ENCODE assay signal across 8 mouse cellular contexts in genomic region chr2:11553471-11554400, GRCm38 (mm10). TPM values are rescaled to one million over a fixed set of nuclear protein-coding genes. Genes with fewer than 3 reads are reported as not detected.
DNase-seq lines count a peak whose midpoint lies in the region; ATAC-seq and TF ChIP-seq lines count a peak whose summit lies in the region.

TSS of gene Pfkfb3 (minus strand) at chr2:11554077.

- intact Hi-C loops in heart, postnatal 14 days (cut with DNase I): no loop called here

- DNase-seq in CD4-positive, CD25-positive, alpha-beta regulatory T cell, adult 2 months (ENCODE audit: low read depth, low spot score): peak; percentile 92
- peak; percentile 55 for DNase-seq in forebrain, embryonic 14.5 days (ENCODE audit: low spot score)
- peak; percentile 84 to 85 for DNase-seq in heart, postnatal 14 days
- DNase-seq in large intestine, adult 2 months (ENCODE audit: low read depth, low spot score): no peak
- peak; percentile 68 for DNase-seq in neural tube, embryonic 11.5 days (ENCODE audit: low spot score)
- DNase-seq in stomach, postnatal 0 days (ENCODE audit: low spot score): peak; percentile 74

- peak; percentile 84 for ATAC-seq in cerebellum, adult (ENCODE audit: insufficient number of reproducible peaks, low FRiP score, low TSS enrichment)
- ATAC-seq in forebrain, embryonic 14.5 days: peak; percentile 84
- ATAC-seq in liver, embryonic 16.5 days (ENCODE audit: low read depth): peak; percentile 61
- peak; percentile 67 for ATAC-seq in neural tube, embryonic 11.5 days (ENCODE audit: insufficient read depth, low FRiP score, low TSS enrichment)
- ATAC-seq in stomach, postnatal 0 days (ENCODE audit: low FRiP score, low TSS enrichment): peak; percentile 82

- TF ChIP-seq CTCF in stomach, postnatal 0 days (IDR thresholded peaks at IDR 0.05; ENCODE audit: low read depth): no peak

- peak within 1 kb of the TSS; percentile 68 for H3K9ac ChIP-seq in forebrain, embryonic 14.5 days (ENCODE audit: low read length)
- peak within 1 kb of the TSS; percentile 54 for H3K9ac ChIP-seq in liver, embryonic 16.5 days (ENCODE audit: low read depth, low read length)
- H3K9ac ChIP-seq in neural tube, embryonic 11.5 days (ENCODE audit: low read length): peak within 1 kb of the TSS; percentile 52
- H3K9ac ChIP-seq in stomach, postnatal 0 days (ENCODE audit: low read length): peak within 1 kb of the TSS; percentile 63

- no peak within 1 kb of the TSS for H3K27ac ChIP-seq in forebrain, embryonic 14.5 days (ENCODE audit: low read depth, low read length)
- H3K27ac ChIP-seq in liver, embryonic 16.5 days (ENCODE audit: low read length): peak within 1 kb of the TSS; percentile 67
- H3K27ac ChIP-seq in neural tube, embryonic 11.5 days (ENCODE audit: low read depth, low read length): no peak within 1 kb of the TSS
- no peak within 1 kb of the TSS for H3K27ac ChIP-seq in stomach, postnatal 0 days (replicated peaks)

- 1% methylated on average over 65 of the region's 67 CpGs for WGBS in forebrain, embryonic 14.5 days
- 2% methylated on average over 67 of the region's 67 CpGs for WGBS in large intestine, adult 2 months
- WGBS in liver, embryonic 16.5 days (ENCODE audit: insufficient replicate concordance): 2% methylated on average over 67 of the region's 67 CpGs
- WGBS in neural tube, embryonic 11.5 days: 2% methylated on average over 59 of the region's 67 CpGs
- 2% methylated on average over 67 of the region's 67 CpGs for WGBS in stomach, postnatal 0 days

- peak within 1 kb of the TSS; percentile 99 for H3K4me2 ChIP-seq in forebrain, embryonic 14.5 days (ENCODE audit: low read length)
- H3K4me2 ChIP-seq in liver, embryonic 16.5 days (ENCODE audit: low read depth, low read length): peak within 1 kb of the TSS; percentile 68
- peak within 1 kb of the TSS; percentile 98 for H3K4me2 ChIP-seq in neural tube, embryonic 11.5 days (ENCODE audit: low read depth)
- H3K4me2 ChIP-seq in stomach, postnatal 0 days (replicated peaks; ENCODE audit: low read depth): peak within 1 kb of the TSS; percentile 99

- peaks cover 4% of the 10 kb centered on the region; the same call in 1 of the 2 replicates for H3K27me3 ChIP-seq in forebrain, embryonic 14.5 days (replicated peaks; ENCODE audit: control insufficient read depth, insufficient read depth, low read length)
- H3K27me3 ChIP-seq in liver, embryonic 16.5 days (ENCODE audit: control insufficient read depth, insufficient read depth, low read depth, low read length): peaks cover 20% of the 10 kb centered on the region
- peaks cover 26% of the 10 kb centered on the region for H3K27me3 ChIP-seq in neural tube, embryonic 11.5 days (ENCODE audit: control insufficient read depth, insufficient read depth, low read length)
- no peaks in the 10 kb centered on the region for H3K27me3 ChIP-seq in stomach, postnatal 0 days (ENCODE audit: control insufficient read depth, insufficient read depth, low read length)

- peak within 1 kb of the TSS; percentile 55 for H3K4me3 ChIP-seq in forebrain, embryonic 14.5 days (ENCODE audit: low read depth, low read length)
- H3K4me3 ChIP-seq in liver, embryonic 16.5 days (ENCODE audit: low read depth, low read length): peak within 1 kb of the TSS; percentile 62
- H3K4me3 ChIP-seq in neural tube, embryonic 11.5 days (ENCODE audit: low read depth, low read length): peak within 1 kb of the TSS; percentile 50
- H3K4me3 ChIP-seq in stomach, postnatal 0 days (ENCODE audit: low read depth, low read length): peak within 1 kb of the TSS; percentile 57

- TF ChIP-seq EP300 in stomach, postnatal 0 days (optimal IDR thresholded peaks at IDR 0.05): no peak

- H3K36me3 ChIP-seq in forebrain, embryonic 14.5 days (ENCODE audit: control insufficient read depth, insufficient read depth, low read length): no peaks in the 10 kb centered on the region
- H3K36me3 ChIP-seq in liver, embryonic 16.5 days (ENCODE audit: control insufficient read depth, insufficient read depth): no peaks in the 10 kb centered on the region
- no peaks in the 10 kb centered on the region for H3K36me3 ChIP-seq in neural tube, embryonic 11.5 days (ENCODE audit: control insufficient read depth, insufficient read depth, low read length)
- no peaks in the 10 kb centered on the region for H3K36me3 ChIP-seq in stomach, postnatal 0 days (ENCODE audit: control insufficient read depth, insufficient read depth, low read length)

- no peaks in the 10 kb centered on the region for H3K9me3 ChIP-seq in forebrain, embryonic 14.5 days (replicated peaks; ENCODE audit: control insufficient read depth, low read length)
- H3K9me3 ChIP-seq in liver, embryonic 16.5 days (replicated peaks; ENCODE audit: control insufficient read depth, low read length): no peaks in the 10 kb centered on the region
- H3K9me3 ChIP-seq in neural tube, embryonic 11.5 days (ENCODE audit: control insufficient read depth, low read length): no peaks in the 10 kb centered on the region
- H3K9me3 ChIP-seq in stomach, postnatal 0 days (ENCODE audit: control insufficient read depth, low read length): no peaks in the 10 kb centered on the region

- peaks cover 4% of the 10 kb centered on the region; the same call in 1 of the 2 replicates for H3K4me1 ChIP-seq in forebrain, embryonic 14.5 days (ENCODE audit: control insufficient read depth, insufficient read depth, low read length)
- H3K4me1 ChIP-seq in liver, embryonic 16.5 days (ENCODE audit: control insufficient read depth, low read depth, low read length): peaks cover 3% of the 10 kb centered on the region
- 0 out of 2 replicates have a peak, but pooled peaks cover 3% of the 10 kb centered on the region for H3K4me1 ChIP-seq in neural tube, embryonic 11.5 days (ENCODE audit: control insufficient read depth, insufficient read depth, low read length)
- peaks cover 5% of the 10 kb centered on the region; the same call in 1 of the 2 replicates for H3K4me1 ChIP-seq in stomach, postnatal 0 days (replicated peaks; ENCODE audit: control insufficient read depth, insufficient read depth)

RNA-seq across cellular contexts. Expression of gene Pfkfb3, which starts in this region (rescaled TPM):
- 19.8 and 23.5 TPM in 2 replicates for polyA plus RNA-seq in forebrain, embryonic 14.5 days (2014; fragmentation: Nextera tagmentation; extraction: Ambion mirVana)
- 10 to 100 TPM; 11.9 to 14.5 TPM for total RNA-seq in heart, postnatal 14 days (2021)
- polyA plus RNA-seq in large intestine, adult 2 months (2012; rRNA removed): 14.7 and 21.8 TPM in 2 replicates
- 5.8 and 6.1 TPM in 2 replicates for polyA plus RNA-seq in liver, embryonic 16.5 days (2015; fragmentation: Nextera tagmentation; extraction: Ambion mirVana)
- polyA plus RNA-seq in neural tube, embryonic 11.5 days (2014; fragmentation: Nextera tagmentation; extraction: Ambion mirVana): 15.9 and 18.6 TPM in 2 replicates
- 5.5 TPM in 2 replicates for polyA plus RNA-seq in stomach, postnatal 0 days (2015; fragmentation: Nextera tagmentation; extraction: Ambion mirVana)
